Mouse (Mus musculus): ENCODE measurements around the gene Cxcr2. TPM values are rescaled to one million over a fixed set of nuclear protein-coding genes. Genes with fewer than 3 reads are reported as not detected.
A peak's percentile ranks its signal among the peaks of the same experiment; 100 is the strongest.

The Cxcr2 gene
- polyA plus RNA-seq, 3 experiments from 2014 or later = 0.16 TPM; not detected in 2

DNA sequence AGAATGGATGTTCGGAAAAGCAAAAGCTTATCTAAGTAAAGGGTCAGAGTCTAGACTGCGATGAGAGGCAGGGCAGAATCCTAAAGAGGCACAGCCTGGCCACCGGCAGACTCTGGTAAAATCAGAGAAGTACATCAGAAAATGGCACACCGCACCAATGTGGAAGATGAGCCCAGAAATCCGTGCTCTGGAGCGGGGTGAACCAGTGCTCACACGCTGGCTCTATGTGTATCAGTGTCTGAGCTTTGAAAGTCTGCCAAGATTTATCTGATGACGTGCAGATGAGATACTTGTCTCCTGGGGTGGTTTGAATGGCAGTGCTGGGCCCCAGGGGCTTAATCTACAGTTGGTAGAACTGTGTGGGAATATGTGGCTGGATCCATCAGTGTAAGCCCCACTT is 45.3 kb downstream of the Cxcr2 start:
- ATAC-seq = no peak

DNA sequence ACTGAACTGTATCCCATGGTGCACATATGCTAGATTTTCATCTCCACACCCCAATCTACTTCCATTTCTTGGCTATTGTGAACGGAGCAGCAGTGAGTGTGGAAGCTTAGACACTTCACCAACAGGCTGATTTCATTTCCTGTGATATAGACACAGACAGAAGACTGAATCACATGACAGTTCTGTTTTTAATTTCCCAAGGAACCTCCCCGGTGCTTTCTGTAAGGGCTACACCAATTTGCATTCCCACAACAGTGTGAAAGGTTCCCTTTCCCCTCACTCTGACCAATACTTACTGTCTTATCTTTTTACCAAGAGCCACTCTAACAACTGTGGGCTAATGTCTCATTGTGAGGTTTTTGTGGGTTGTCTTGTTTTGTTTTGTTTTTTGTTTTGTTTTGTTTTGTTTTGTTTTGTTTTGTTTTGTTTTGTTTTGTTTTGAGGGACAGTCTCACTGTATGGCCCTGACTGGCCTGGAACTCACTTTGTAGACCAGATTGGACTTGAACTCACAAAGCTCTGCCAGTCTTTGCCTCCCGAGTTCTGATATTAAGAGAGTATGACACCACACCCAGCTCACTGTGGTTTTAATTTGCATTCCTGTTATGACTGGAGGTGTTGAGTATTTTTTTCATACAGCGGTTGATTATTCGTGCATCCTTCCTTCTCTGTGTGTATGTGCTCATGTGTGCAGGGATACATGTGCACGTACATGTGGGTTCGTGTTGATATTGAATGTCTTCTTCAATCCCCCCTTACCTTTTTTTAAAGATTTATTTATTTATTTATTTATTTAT is 47.5 kb downstream of the Cxcr2 start:
- peak; percentile 77 for ATAC-seq

DNA sequence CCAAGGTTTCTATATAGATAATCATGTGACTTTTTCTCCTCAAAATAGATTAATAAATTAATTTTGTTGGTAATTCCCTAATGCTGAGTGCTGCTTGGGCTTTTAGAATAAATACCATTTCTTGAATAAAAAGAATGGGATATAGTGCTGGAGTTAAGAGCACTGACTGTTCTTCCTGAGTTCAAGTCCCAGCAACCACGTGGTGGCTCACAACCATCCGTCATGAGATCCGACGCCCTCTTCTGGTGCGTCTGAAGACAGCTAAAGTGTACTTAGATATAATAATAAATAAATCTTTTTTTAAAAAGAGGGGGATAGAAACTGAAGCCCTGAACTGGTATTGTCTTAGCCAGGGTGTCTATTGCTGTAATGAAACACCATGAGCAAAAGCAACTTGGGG is 49.7 kb downstream of the Cxcr2 start:
- ATAC-seq = no peak

DNA sequence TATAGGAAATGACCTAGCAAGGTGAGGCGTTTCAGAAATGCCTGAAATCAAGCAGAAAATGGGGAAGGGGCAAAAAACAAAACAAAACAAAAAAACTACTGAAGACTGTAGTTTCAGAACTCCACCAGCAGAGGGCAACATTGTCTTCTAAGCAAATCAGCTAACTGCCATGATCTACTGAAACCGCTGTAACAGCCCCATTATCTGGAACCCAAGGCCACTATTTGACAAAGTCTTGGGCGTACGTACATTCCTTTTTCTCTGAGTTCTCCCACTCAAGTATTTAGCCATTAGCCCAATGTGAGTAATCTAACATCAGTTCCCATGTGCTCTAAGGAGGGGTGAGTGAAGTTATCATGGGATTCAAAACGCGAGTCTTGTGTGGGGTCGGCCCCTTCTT is 52.1 kb downstream of the Cxcr2 start:
- peak; percentile 36 for ATAC-seq

DNA sequence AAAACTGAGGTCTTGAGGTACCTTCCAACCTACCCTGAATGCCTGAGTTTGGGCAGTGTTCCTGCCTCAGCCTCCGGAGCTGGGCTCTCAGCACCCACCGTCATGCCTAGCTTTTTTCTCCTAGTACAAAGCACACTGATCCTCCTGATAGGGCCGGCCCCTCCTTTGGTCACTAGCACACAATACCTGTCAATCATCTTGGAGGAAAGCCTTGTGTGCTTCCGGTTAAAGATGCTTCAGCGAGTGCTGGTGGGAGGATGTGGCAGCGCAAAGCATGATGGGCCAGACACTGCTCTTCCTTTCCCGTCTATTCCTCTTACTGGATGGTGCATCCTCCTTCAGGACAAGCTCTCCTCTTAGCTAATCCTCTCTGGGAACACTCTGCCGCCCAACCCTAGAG is 52.9 kb downstream of the Cxcr2 start:
- no peak for ATAC-seq

DNA sequence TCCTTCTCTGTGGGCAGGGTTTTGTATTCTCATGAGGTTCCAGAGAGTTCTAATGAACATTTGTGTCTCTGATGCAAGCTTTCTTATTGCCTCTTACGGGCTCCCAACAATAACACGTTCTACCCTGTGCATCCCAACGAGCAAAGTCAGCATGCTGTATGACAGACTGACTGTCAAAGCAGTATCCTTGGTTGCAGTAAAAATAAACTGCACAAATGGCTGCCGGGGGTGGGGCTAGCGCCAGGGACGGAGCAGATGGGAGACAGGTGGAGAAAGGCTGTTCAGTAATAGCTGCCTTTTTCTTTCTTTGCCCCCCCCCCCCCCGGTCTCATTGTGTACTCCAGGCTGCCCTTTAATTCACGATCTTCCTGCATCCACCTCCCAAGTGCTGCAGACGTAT is 54.1 kb downstream of the Cxcr2 start:
- no peak for ATAC-seq

DNA sequence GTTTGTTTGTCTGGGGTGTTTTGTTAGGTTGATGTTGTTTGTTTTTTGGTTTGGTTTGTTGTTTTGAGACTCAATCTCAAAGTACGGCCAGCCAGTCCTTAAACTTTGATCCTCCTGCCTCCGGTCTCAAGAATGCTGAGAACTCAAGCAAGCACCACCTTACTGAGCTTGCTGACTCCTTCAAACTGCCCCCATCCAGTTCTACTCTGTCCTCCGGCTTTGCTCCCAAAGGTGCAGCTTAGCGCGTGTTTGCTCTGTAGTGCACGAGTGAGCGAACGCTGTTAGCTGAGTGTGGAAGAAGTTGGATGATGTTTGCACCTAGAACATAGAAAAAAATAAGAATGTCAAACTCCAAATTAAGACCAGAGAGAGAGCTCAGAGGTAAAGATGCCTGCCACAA is 55.2 kb downstream of the Cxcr2 start:
- no peak for ATAC-seq

Other genes with a start within 250 kb of the Cxcr2 start
- gene Tns1, start 29.5 kb upstream of the Cxcr2 start, polyA plus RNA-seq (2017; shearing (Covaris generic)) = 10 to 100 TPM in 2 of 3 experiments, 1 to 10 TPM in 1; 9.1 to 16.3 (median 15.5) TPM
- not detected for gene Rufy4, start 28.4 kb upstream of the Cxcr2 start, polyA plus RNA-seq (2017; shearing (Covaris generic))
- not detected for gene Cxcr1, start 40.6 kb downstream of the Cxcr2 start, polyA plus RNA-seq (2017; shearing (Covaris generic))
- 100 to 1,000 TPM; 611 to 878 (median 637) TPM for gene Arpc2, start 82.1 kb downstream of the Cxcr2 start, polyA plus RNA-seq (2017; shearing (Covaris generic))
- gene Gpbar1, start 124.6 kb downstream of the Cxcr2 start, polyA plus RNA-seq (2017; shearing (Covaris generic)) = under 1 TPM in 1 of 3 experiments, not detected in 2; 0.34 TPM
- gene Aamp, start 130.7 kb downstream of the Cxcr2 start, polyA plus RNA-seq (2017; shearing (Covaris generic)) = 100 to 1,000 TPM; 150 to 222 (median 210) TPM
- 100 to 1,000 TPM in 1 of 3 experiments, 10 to 100 TPM in 2; 90.4 to 101 (median 95.6) TPM for gene Pnkd, start 130.9 kb downstream of the Cxcr2 start, polyA plus RNA-seq (2017; shearing (Covaris generic))
- gene Tmbim1, start 151.6 kb downstream of the Cxcr2 start, polyA plus RNA-seq (2017; shearing (Covaris generic)) = 10 to 100 TPM; 15.7 to 27.4 (median 17.9) TPM
- not detected for gene Catip, start 208.1 kb downstream of the Cxcr2 start, polyA plus RNA-seq (2017; shearing (Covaris generic))
- gene Slc11a1, start 221.2 kb downstream of the Cxcr2 start, polyA plus RNA-seq (2017; shearing (Covaris generic)) = 1 to 10 TPM in 2 of 3 experiments, under 1 TPM in 1; 0.97 to 1.7 (median 1.3) TPM
- 10 to 100 TPM; 28.8 to 39.0 (median 36.1) TPM for gene Ctdsp1, start 237.5 kb downstream of the Cxcr2 start, polyA plus RNA-seq (2017; shearing (Covaris generic))